Mouse (Mus musculus) kidney, adult 2 months (tissue): ENCODE measurements at regions not wholly inside any gene's neighbourhood (a gene's known extent, or its start where the extent isn't known, plus 50 kb on each side); places are given as distances from the start of the nearest gene placed in this dataset.

Experiments used
- CTCF ChIP-seq: fragments of 200-500 bp; conservative IDR thresholded peaks from 2 replicates; pipeline ENCODE4 v1.5.1; 2011; ENCODE audit warnings: low read depth, mild to moderate bottlenecking, control low read depth, low read length, moderate library complexity, mixed read lengths; ENCODE audit not compliant: insufficient read depth, insufficient read length
- POLR2A ChIP-seq: fragments of 200-500 bp; IDR thresholded peaks from one replicate; pipeline ENCODE4 v1.6.1; 2011; ENCODE audit warnings: low read depth, low read length, control low read depth

DNA sequence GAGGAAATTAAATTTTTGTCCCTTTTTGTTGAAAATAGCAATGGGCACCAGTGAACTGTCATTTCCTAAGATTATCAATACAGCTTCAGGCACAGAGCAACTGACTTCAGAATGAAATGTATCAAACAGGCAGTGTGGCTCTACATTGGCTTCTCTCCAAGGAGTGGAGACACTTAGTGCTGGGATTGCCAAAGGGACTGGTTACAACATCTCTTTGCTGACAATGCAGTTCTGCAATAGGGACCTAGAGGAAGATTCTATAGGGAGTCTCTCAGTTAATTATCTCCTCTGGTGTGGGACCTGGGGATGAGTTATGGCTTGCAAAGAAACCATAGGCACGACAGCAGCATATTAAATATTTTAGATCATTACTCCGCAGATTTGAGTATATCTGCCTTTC lies 173.6 kb downstream of the Klf5 start:
- TF ChIP-seq CTCF (no peak), POLR2A (no peak)
